Mouse (Mus musculus) layer of hippocampus, adult 6 months (tissue): ENCODE measurements around the gene Tmem14a. TPM values are rescaled to one million over a fixed set of nuclear protein-coding genes. Genes with fewer than 3 reads are reported as not detected.

Source experiments
- long read RNA-seq, 2 experiments: library from polyadenylated mRNA; unstranded; transcript quantifications; one replicate each; pipeline ENCODE4 v2.0.0; 2019 to 2020
- polyA plus RNA-seq: library from polyadenylated mRNA; unstranded; fragments of <200 nt; fragmentation: Nextera tagmentation; gene quantifications from 2 replicates; pipeline ENCODE4 v1.2.3, GENCODE M21; 2021

The Tmem14a gene
- 94.2 and 95.5 TPM in 2 replicates for polyA plus RNA-seq
- long read RNA-seq, experiment 1, transcript Tmem14a-201 (5 exons, 1,261 nt): minor isoform, 15 of 116 reads
- long read RNA-seq, experiment 1, transcript Tmem14a-202 (5 exons, 1,168 nt): major isoform, 85 of 116 reads
- long read RNA-seq, experiment 1, partial matches to known transcripts: 5 of 116 reads
- long read RNA-seq, experiment 1, other reads (novel, unspliced or antisense): 11 of 116 reads
- long read RNA-seq, experiment 2, transcript Tmem14a-202 (5 exons, 1,168 nt): major isoform, 56 of 107 reads
- long read RNA-seq, experiment 2, transcript Tmem14a-201 (5 exons, 1,261 nt): minor isoform, 32 of 107 reads
- long read RNA-seq, experiment 2, partial matches to known transcripts: 14 of 107 reads
- long read RNA-seq, experiment 2, other reads (novel, unspliced or antisense): 5 of 107 reads

GRCm38 (mm10) chr1:21218489-21218919 lies at the start of gene Tmem14a:
Gene Tmem14a, plus strand, starts transcription at chr1:21218575.

GRCm38 (mm10) chr1:21239911-21240898 lies 21.8 kb downstream of the Tmem14a start, which contains the start of gene Gsta3:
Gene Gsta3, plus strand, starts transcription at chr1:21240589.

Other genes starting within 250 kb of the Tmem14a start
- gene Tram2, start 139.3 kb upstream of the Tmem14a start, polyA plus RNA-seq: 0.77 and 1.4 TPM in 2 replicates
- 0.34 and 0.59 TPM in 2 replicates for gene Gsta3, start 22.0 kb downstream of the Tmem14a start, polyA plus RNA-seq
- gene Khdc1a, start 131.1 kb downstream of the Tmem14a start, polyA plus RNA-seq: not detected in 2 replicates
- gene Khdc1c, start 149.8 kb downstream of the Tmem14a start, polyA plus RNA-seq: not detected in 2 replicates
- gene Khdc1b, start 165.0 kb downstream of the Tmem14a start, polyA plus RNA-seq: not detected in 2 replicates